Mouse (Mus musculus) megakaryocyte-erythroid progenitor cell, adult 5-6 weeks (primary cell): ENCODE data around the gene Mthfd1l. TPM values are rescaled to one million over a fixed set of nuclear protein-coding genes. Genes with fewer than 3 reads are reported as not detected.
"Not testable (repeated sequence)": the region's sequence is repeated elsewhere in the genome, so short reads cannot be mapped to it uniquely, and the experiment has no call there.

Experiments
- ATAC-seq: replicated peaks from 2 replicates; pipeline ENCODE4 v1.8.0; 2016; ENCODE audit warnings: mild to moderate bottlenecking, inconsistent platforms; ENCODE audit not compliant: severe bottlenecking, poor library complexity, low FRiP score, low TSS enrichment
- total RNA-seq, 2 experiments: library from RNA; stranded (forward) in 1 of 2; stranded (reverse) in 1 of 2; fragments of 200-1000, 215-1000 nt in 1 of 2; fragments of >200 nt in 1 of 2; fragmentation: Nextera tagmentation in 1 of 2; gene quantifications; 2 replicates each; pipeline ENCODE4 v1.2.3; 2014 to 2017

Mthfd1l gene
- total RNA-seq, 2 experiments from 2014 or later: 61.1 to 148 TPM

GRCm38 (mm10) chr10:4174229-4174628 is 201.3 kb downstream of the Mthfd1l start:
- ATAC-seq: no peak

GRCm38 (mm10) chr10:4174717-4175116 is 201.8 kb downstream of the Mthfd1l start:
- no peak for ATAC-seq

- ATAC-seq: no peak
Observed at GRCm38 (mm10) chr10:4177285-4177684, 204.4 kb downstream of the Mthfd1l start.

- ATAC-seq: no peak
Observed at GRCm38 (mm10) chr10:4179049-4179790, 206.3 kb downstream of the Mthfd1l start.

GRCm38 (mm10) chr10:4181953-4182352 is 209.0 kb downstream of the Mthfd1l start:
- no peak for ATAC-seq

- ATAC-seq: no peak
Observed at GRCm38 (mm10) chr10:4182406-4182805, 209.5 kb downstream of the Mthfd1l start.

GRCm38 (mm10) chr10:4188614-4189402 is 215.9 kb downstream of the Mthfd1l start:
- ATAC-seq: no peak

- no peak for ATAC-seq
Observed at GRCm38 (mm10) chr10:4189422-4189821, 216.5 kb downstream of the Mthfd1l start.

GRCm38 (mm10) chr10:4198978-4199377 is 226.1 kb downstream of the Mthfd1l start:
- ATAC-seq: no peak

- no peak for ATAC-seq
Observed at GRCm38 (mm10) chr10:4199926-4200325, 227.0 kb downstream of the Mthfd1l start.

- no peak for ATAC-seq
Observed at GRCm38 (mm10) chr10:4200546-4201104, 227.7 kb downstream of the Mthfd1l start.

GRCm38 (mm10) chr10:4201141-4201540 is 228.2 kb downstream of the Mthfd1l start:
- no peak for ATAC-seq

- ATAC-seq: not testable (repeated sequence)
Observed at GRCm38 (mm10) chr10:4203651-4204050, 230.7 kb downstream of the Mthfd1l start.

GRCm38 (mm10) chr10:4209040-4209439 is 236.1 kb downstream of the Mthfd1l start:
- ATAC-seq: no peak

- no peak for ATAC-seq
Observed at GRCm38 (mm10) chr10:4210313-4211066, 237.6 kb downstream of the Mthfd1l start.

- ATAC-seq: no peak
Observed at GRCm38 (mm10) chr10:4211067-4211447, 238.1 kb downstream of the Mthfd1l start.
